Mouse (Mus musculus): Measurements from ENCODE around the gene Ripk1. TPM values are rescaled to one million over a fixed set of nuclear protein-coding genes. Genes with fewer than 3 reads are reported as not detected.

Ripk1 gene
- polyA plus RNA-seq, 1 experiment from 2014 or later: 19.2 TPM

- H3K9me3 ChIP-seq: no peaks in the 10 kb centered on the region
- no peak for ATAC-seq (ENCODE audit: insufficient number of reproducible peaks, low FRiP score, low TSS enrichment, low read depth)
- H3K27me3 ChIP-seq: no peaks in the 10 kb centered on the region
- no peak overlapping the region for H3K27ac ChIP-seq
- H3K9ac ChIP-seq: peak overlapping the region; percentile 89; the same call in 1 of the 2 replicates
- H3K4me3 ChIP-seq: peak overlapping the region; percentile 100
- peaks cover 6% of the 10 kb centered on the region for H3K4me1 ChIP-seq
- peak overlapping the region; percentile 73 for H3K4me2 ChIP-seq
- 8% methylated on average over 5 of the region's 5 CpGs for WGBS
- H3K36me3 ChIP-seq: no peaks in the 10 kb centered on the region
These were observed 895 bp downstream of the Ripk1 start for GRCm38 (mm10) chr13:34003058-34003457.

- no peak for ATAC-seq (ENCODE audit: insufficient number of reproducible peaks, low FRiP score, low TSS enrichment, low read depth)
- H3K9me3 ChIP-seq: no peaks in the 10 kb centered on the region
- WGBS: 59% methylated on average over 2 of the region's 2 CpGs
- no peak overlapping the region for H3K27ac ChIP-seq
- peaks cover 6% of the 10 kb centered on the region for H3K4me1 ChIP-seq
- H3K36me3 ChIP-seq: peaks cover 22% of the 10 kb centered on the region; the same call in 1 of the 2 replicates
- H3K4me2 ChIP-seq: no peak overlapping the region
- H3K9ac ChIP-seq: no peak overlapping the region
- no peaks in the 10 kb centered on the region for H3K27me3 ChIP-seq
- no peak overlapping the region for H3K4me3 ChIP-seq
These were observed 5.1 kb downstream of the Ripk1 start for GRCm38 (mm10) chr13:34007234-34007633.

GRCm38 (mm10) chr13:34016927-34017569 lies 14.9 kb downstream of the Ripk1 start:
- 94% methylated on average over 9 of the region's 9 CpGs for WGBS
- Histone ChIP-seq H3K4me2 (no peak overlapping the region), H3K9me3 (no peaks in the 10 kb centered on the region), H3K36me3 (peaks cover 73% of the 10 kb centered on the region), H3K27me3 (no peaks in the 10 kb centered on the region), H3K27ac (no peak overlapping the region), H3K4me1 (no peaks in the 10 kb centered on the region), H3K9ac (no peak overlapping the region), H3K4me3 (no peak overlapping the region)
- no peak for ATAC-seq (ENCODE audit: insufficient number of reproducible peaks, low FRiP score, low TSS enrichment, low read depth)

DNA sequence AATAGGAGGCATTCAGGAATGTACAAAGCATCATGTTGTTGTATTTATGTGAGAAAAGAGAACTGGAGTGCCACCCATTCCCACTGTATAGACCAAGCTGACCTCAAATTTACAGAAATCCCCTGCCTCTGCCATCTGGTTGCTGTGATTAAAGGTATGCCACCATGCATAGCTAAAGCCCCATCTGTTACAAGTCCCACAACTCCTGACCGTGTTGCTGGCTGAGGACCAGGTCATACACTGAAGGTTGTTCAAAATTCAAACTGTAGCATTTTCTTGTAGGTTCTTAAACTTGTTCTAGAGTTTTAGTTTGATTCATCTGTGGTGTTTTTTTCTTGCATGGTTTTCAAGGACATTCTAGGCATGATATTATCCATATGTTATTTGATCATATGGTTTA lies 16.4 kb downstream of the Ripk1 start:
- Histone ChIP-seq H3K9me3 (no peaks in the 10 kb centered on the region), H3K36me3 (peaks cover 74% of the 10 kb centered on the region)
- 81% methylated on average over 1 of the region's 1 CpGs for WGBS

DNA sequence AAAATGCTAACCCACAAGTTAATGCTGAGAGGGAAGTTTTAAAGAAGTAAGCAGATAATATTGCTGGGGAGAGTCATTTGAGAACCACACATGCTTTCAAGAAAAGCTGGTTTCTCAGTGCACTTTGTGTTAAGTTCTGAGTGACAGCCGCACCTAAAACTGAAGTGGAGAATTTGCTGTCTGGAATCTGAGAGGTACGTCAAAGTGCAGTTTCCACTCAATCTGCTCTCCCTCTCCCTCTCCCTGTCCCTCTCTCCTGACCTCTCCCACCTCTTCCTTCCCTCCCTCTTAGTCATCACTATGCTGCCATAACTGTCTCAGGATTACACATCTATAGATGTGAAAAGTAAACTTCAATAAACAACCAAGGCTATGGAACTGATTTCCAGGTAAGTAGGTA lies 19.8 kb downstream of the Ripk1 start:
- no peak overlapping the region for H3K27ac ChIP-seq
- 79% methylated on average over 2 of the region's 2 CpGs for whole genome bisulfite sequencing
- H3K9ac ChIP-seq: no peak overlapping the region
- H3K9me3 ChIP-seq: no peaks in the 10 kb centered on the region
- ATAC-seq (ENCODE audit: insufficient number of reproducible peaks, low FRiP score, low TSS enrichment, low read depth): no peak
- peaks cover 44% of the 10 kb centered on the region for H3K36me3 ChIP-seq
- H3K27me3 ChIP-seq: no peaks in the 10 kb centered on the region
- H3K4me1 ChIP-seq: no peaks in the 10 kb centered on the region
- no peak overlapping the region for H3K4me3 ChIP-seq
- no peak overlapping the region for H3K4me2 ChIP-seq

More for the DNA sequence above, 16.4 kb downstream of the Ripk1 start:
- H3K4me2 ChIP-seq: no peak overlapping the region
- H3K4me3 ChIP-seq: no peak overlapping the region
- no peaks in the 10 kb centered on the region for H3K4me1 ChIP-seq
- no peak overlapping the region for H3K9ac ChIP-seq
- ATAC-seq (ENCODE audit: insufficient number of reproducible peaks, low FRiP score, low TSS enrichment, low read depth): no peak
- no peak overlapping the region for H3K27ac ChIP-seq
- no peaks in the 10 kb centered on the region for H3K27me3 ChIP-seq

DNA sequence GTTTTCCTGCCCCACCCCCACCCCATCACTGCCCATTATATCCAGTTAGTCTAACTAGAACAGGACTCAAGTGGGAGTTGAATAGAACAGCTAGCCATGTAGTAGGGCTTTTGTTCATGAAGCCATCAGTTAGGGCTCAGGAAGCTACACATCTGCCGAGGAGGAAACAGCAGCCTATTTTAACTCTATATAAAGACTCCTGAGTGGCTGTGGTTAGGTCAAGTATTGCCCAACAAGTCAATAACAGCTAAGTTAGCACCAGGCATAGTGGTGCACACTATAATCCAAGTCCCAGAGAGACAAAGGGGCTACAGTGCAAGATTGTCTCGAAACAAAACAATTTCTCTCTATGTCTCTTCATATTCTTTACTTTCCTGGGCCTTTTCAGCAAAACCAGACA lies 29.9 kb downstream of the Ripk1 start:
- peaks cover under 1% of the 10 kb centered on the region; the same call in 1 of the 2 replicates for H3K4me1 ChIP-seq
- no peak overlapping the region for H3K9ac ChIP-seq
- whole genome bisulfite sequencing: 86% methylated on average over 2 of the region's 2 CpGs
- H3K36me3 ChIP-seq: peaks cover 61% of the 10 kb centered on the region
- no peak for ATAC-seq (ENCODE audit: insufficient number of reproducible peaks, low FRiP score, low TSS enrichment, low read depth)
- no peak overlapping the region for H3K27ac ChIP-seq
- H3K27me3 ChIP-seq: no peaks in the 10 kb centered on the region
- no peak overlapping the region for H3K4me3 ChIP-seq
- no peaks in the 10 kb centered on the region for H3K9me3 ChIP-seq
- H3K4me2 ChIP-seq: no peak overlapping the region

DNA sequence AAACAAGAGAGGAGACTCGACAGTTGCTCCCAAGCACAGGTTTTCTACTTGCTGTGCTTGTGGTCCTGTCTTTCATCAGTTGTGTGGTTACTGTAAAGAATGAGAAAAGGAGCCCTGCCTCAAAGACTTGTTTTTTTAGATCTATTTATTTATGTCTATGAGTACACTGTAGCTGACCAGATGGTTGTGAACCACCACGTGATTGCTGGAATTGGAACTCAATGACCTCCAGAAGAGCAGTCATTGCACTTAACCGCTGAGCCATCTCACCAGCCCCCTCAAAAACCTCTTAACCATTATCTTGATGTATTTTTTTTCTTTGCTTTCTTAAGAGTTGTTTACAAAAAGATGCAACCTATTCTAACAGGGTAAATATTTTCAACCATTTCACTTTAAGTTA lies 33.3 kb downstream of the Ripk1 start:
- no peak for ATAC-seq (ENCODE audit: insufficient number of reproducible peaks, low FRiP score, low TSS enrichment, low read depth)
- no peak overlapping the region for H3K4me2 ChIP-seq

GRCm38 (mm10) chr13:34036726-34037125 lies 34.6 kb downstream of the Ripk1 start:
- Histone ChIP-seq H3K4me3 (no peak overlapping the region), H3K4me2 (no peak overlapping the region), H3K4me1 (peaks cover 10% of the 10 kb centered on the region), H3K9ac (no peak overlapping the region), H3K9me3 (no peaks in the 10 kb centered on the region), H3K36me3 (peaks cover 27% of the 10 kb centered on the region), H3K27me3 (no peaks in the 10 kb centered on the region), H3K27ac (no peak overlapping the region)
- WGBS: 84% methylated on average over 5 of the region's 5 CpGs
- no peak for ATAC-seq (ENCODE audit: insufficient number of reproducible peaks, low FRiP score, low TSS enrichment, low read depth)

More for the DNA sequence above, 33.3 kb downstream of the Ripk1 start:
- Histone ChIP-seq H3K4me3 (no peak overlapping the region), H3K4me1 (peaks cover 10% of the 10 kb centered on the region), H3K9ac (no peak overlapping the region), H3K9me3 (no peaks in the 10 kb centered on the region), H3K27ac (no peak overlapping the region), H3K36me3 (peaks cover 36% of the 10 kb centered on the region), H3K27me3 (no peaks in the 10 kb centered on the region)
- 84% methylated on average over 3 of the region's 3 CpGs for WGBS

DNA sequence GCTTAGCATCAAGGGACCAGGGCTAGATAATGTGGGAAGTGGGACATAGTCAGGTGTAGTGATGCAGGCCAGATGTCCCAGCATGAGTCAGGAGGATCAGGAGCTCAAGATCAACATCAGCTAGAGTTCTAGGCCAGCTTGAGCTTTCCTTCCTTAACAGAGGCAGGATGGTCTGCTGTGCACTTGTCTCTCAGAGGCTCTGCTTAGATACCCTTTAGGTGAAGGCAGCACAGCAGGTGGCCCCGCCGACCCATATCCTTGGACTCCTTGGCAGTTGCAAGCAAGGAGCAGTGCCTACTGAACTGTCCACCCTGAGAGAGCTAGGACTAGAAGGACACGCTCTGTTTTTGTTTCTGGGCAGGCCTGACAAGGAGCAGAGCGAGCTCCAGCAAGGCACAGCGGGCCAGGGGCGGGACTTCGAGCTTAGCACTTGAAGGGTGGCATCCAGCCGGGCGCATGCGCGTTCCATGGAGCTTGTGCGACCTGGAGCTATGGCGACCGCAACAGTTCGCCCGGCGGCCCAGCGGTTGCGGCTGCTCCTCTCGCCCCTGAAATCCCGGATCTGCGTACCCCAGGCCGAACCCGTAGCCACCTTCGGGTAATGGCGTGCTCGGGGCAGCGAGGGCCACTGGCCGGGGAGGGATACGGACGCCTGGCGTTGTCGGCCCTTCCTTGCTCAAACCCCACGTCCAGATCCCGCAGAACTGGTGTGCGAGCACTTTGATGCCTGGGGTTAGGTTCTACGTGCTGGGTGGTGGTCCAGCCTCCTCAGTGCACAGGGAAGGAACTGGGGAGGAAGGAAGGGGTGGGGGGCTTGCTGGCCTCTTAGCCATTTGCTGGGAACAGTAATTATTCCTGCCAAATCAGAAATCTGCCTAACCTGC lies 35.3 kb downstream of the Ripk1 start, which contains the start of gene Bphl:
Gene Bphl (plus strand): TSS at position 426 of the 884 bp plus-strand sequence.
- ATAC-seq (ENCODE audit: insufficient number of reproducible peaks, low FRiP score, low TSS enrichment, low read depth): peak; percentile 86
- Histone ChIP-seq H3K36me3 (peaks cover 21% of the 10 kb centered on the region), H3K27ac (peak within 1 kb of the TSS; percentile 87), H3K9ac (peak within 1 kb of the TSS; percentile 84), H3K9me3 (no peaks in the 10 kb centered on the region), H3K4me2 (peak within 1 kb of the TSS; percentile 59), H3K27me3 (no peaks in the 10 kb centered on the region), H3K4me3 (peak within 1 kb of the TSS; percentile 82), H3K4me1 (peaks cover 10% of the 10 kb centered on the region)
- under 1% methylated on average over 37 of the region's 37 CpGs for WGBS

GRCm38 (mm10) chr13:34038056-34038432 lies 35.9 kb downstream of the Ripk1 start:
- Histone ChIP-seq H3K4me2 (peak overlapping the region; percentile 59), H3K9ac (peak overlapping the region; percentile 84), H3K27me3 (no peaks in the 10 kb centered on the region), H3K27ac (peak overlapping the region; percentile 87), H3K4me1 (peaks cover 10% of the 10 kb centered on the region), H3K36me3 (peaks cover 15% of the 10 kb centered on the region; the same call in 1 of the 2 replicates), H3K9me3 (no peaks in the 10 kb centered on the region), H3K4me3 (peak overlapping the region; percentile 82)
- ATAC-seq (ENCODE audit: insufficient number of reproducible peaks, low FRiP score, low TSS enrichment, low read depth): no peak
- WGBS: 38% methylated on average over 5 of the region's 5 CpGs

GRCm38 (mm10) chr13:34038901-34039341 lies 36.8 kb downstream of the Ripk1 start:
- WGBS: 40% methylated on average over 8 of the region's 8 CpGs

DNA sequence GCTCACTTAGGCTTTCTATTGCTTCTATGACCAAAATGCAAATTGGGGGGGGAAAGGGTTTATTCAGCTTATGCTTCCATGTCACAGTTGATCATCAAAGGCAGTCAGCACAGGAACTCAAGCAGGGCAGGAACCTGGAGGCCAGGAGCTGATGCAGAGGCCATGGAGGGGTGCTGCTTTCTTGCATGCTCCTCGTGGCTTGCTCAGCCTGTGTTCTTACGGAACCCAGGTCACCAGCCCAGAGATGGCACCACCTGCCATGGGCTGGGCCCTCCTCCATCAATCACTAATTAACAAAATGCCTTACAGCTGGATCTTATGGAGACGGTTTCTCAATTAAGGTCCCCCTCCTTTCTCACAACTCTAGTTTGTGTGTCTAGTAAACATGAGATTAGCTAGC lies 37.9 kb downstream of the Ripk1 start:
- no peak for ATAC-seq (ENCODE audit: insufficient number of reproducible peaks, low FRiP score, low TSS enrichment, low read depth)
- Histone ChIP-seq H3K36me3 (no peaks in the 10 kb centered on the region), H3K27ac (no peak overlapping the region), H3K4me2 (no peak overlapping the region), H3K9ac (no peak overlapping the region), H3K9me3 (no peaks in the 10 kb centered on the region), H3K4me3 (no peak overlapping the region), H3K27me3 (no peaks in the 10 kb centered on the region), H3K4me1 (peaks cover 10% of the 10 kb centered on the region)
- WGBS: 91% methylated on average over 3 of the region's 3 CpGs

More at GRCm38 (mm10) chr13:34038901-34039341, 36.8 kb downstream of the Ripk1 start:
- Histone ChIP-seq H3K27me3 (no peaks in the 10 kb centered on the region), H3K9me3 (no peaks in the 10 kb centered on the region), H3K4me2 (peak overlapping the region; percentile 59), H3K4me1 (peaks cover 10% of the 10 kb centered on the region), H3K9ac (no peak overlapping the region), H3K4me3 (peak overlapping the region; percentile 82; the same call in 1 of the 2 replicates), H3K36me3 (peaks cover 7% of the 10 kb centered on the region; the same call in 1 of the 2 replicates), H3K27ac (no peak overlapping the region)
- no peak for ATAC-seq (ENCODE audit: insufficient number of reproducible peaks, low FRiP score, low TSS enrichment, low read depth)

Data from limb, embryonic 15.5 days (tissue).